Mouse (Mus musculus) megakaryocyte, embryonic 14.5 days (primary cell): Measurements from ENCODE around the gene Vps13d.

Experiments
- FLI1 ChIP-seq: IDR thresholded peaks from 2 replicates; pipeline ENCODE4 v1.6.1; 2012; ENCODE audit warnings: low read length, inconsistent platforms, mixed read lengths
- GATA1 ChIP-seq: IDR thresholded peaks from 3 replicates; pipeline ENCODE4 v1.6.1; 2012; ENCODE audit warnings: mixed read lengths, low read length, inconsistent platforms, borderline replicate concordance

GRCm38 (mm10) chr4:145055792-145056191 lies 139.0 kb downstream of the Vps13d start:
- TF ChIP-seq GATA1 (no peak), FLI1 (no peak)
